In the genomic region with DNA sequence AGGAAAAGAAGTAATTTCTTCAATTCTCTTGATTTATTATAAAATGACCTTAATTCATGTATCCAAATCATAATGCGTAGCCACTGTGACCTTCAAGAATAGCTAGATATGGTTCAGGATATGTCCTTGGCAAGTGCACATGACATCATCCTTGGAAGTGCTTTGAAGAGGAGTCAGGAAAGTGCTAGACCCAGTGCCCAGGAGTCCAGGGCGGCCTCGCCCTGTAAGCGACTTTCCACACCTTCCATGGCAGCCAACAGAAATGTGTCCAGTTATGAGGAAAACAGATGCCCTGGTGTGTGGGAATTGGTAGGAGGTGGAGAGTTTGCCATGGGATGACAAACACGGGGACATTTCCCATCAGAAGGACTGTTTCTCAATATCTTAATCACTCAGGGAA, we compare ENCODE assay signal across 15 mouse cellular contexts. TPM values are rescaled to one million over a fixed set of nuclear protein-coding genes. Genes with fewer than 3 reads are reported as not detected.
DNase-seq lines count a peak whose midpoint lies in the region.
"Had no signal": no experiment of that assay in that cellular context is flagged by ENCODE, and none has a peak within 500 bp of the region (broad histone marks: within the 10 kb centered on the region; RNA-seq: fewer than 3 reads in every experiment).

No protein-coding gene starts in this region.

- DNase-seq in gastrocnemius, postnatal 25 days, result peak; percentile 9
- DNase-seq in gastrocnemius, postnatal 10 days, result no peak
- DNase-seq in adrenal gland, adult (ENCODE audit: inconsistent age in 2 of 2, low spot score in 1 of 2), result peak; percentile 81 to 93
- peak; percentile 67 for DNase-seq in adrenal gland, adult 8-10 months
- DNase-seq in adrenal gland, postnatal 36 days, result peak; percentile 55 to 56
- no peak for DNase-seq in urinary bladder, postnatal 14 days (ENCODE audit: low spot score)
- DNase-seq in right cerebral cortex, postnatal 25 days, result no peak
- DNase-seq: cerebellum, adult 11-12 months; cerebellum, adult 9-10 months; cerebellum, postnatal 25 days; forebrain, postnatal 0 days; heart, adult 18-20 months; heart, postnatal 10 days; kidney, adult 18-20 months had no signal

RNA-seq across cellular contexts. Expression of a gene that starts 47.0 kb away (rescaled TPM):
- total RNA-seq in gastrocnemius, postnatal 25 days (2021), result 1 to 10 TPM; 4.0 to 4.4 TPM
- total RNA-seq in gastrocnemius, postnatal 10 days (2021), result 10 to 100 TPM; 12.1 to 23.8 TPM
- 100 to 1,000 TPM; 176 to 205 (median 188) TPM for total RNA-seq in adrenal gland, adult 8-10 months (2022)
- 100 to 1,000 TPM; 183 to 292 TPM for total RNA-seq in adrenal gland, postnatal 36 days (2021)
- total RNA-seq: CH12.LX had no signal

Comparison
In these comparisons a context has a peak if more than half of its experiments do, and no peak if none do; other contexts are left out.
1. DNase-seq: peak in gastrocnemius, postnatal 25 days (single experiment), adrenal gland, adult (2 of 2), adrenal gland, adult 8-10 months (single experiment) and adrenal gland, postnatal 36 days (2 of 2); none in gastrocnemius, postnatal 10 days (single experiment), urinary bladder, postnatal 14 days (single experiment) and right cerebral cortex, postnatal 25 days (single experiment).
2. RNA of a gene that starts 47.0 kb away (total RNA-seq): 183 to 292 TPM in adrenal gland, postnatal 36 days and 176 to 205 TPM in adrenal gland, adult 8-10 months; 12.1 to 23.8 TPM in gastrocnemius, postnatal 10 days and 4.0 to 4.4 TPM in gastrocnemius, postnatal 25 days; every median in the first group is over 4 times any median in the second.